Mouse (Mus musculus): ENCODE measurements around the gene Coro6.

The Coro6 gene

GRCm38 (mm10) chr11:77462283-77463100, at the start of gene Coro6:
Gene Coro6, plus strand, starts transcription at chr11:77462411.
- peak; percentile 80 for DNase-seq (ENCODE audit: low spot score)

GRCm38 (mm10) chr11:77414141-77414839, 47.9 kb upstream of the Coro6 start:
- DNase-seq (ENCODE audit: low spot score), result no peak

- DNase-seq (ENCODE audit: low spot score), result no peak
These were observed 45.8 kb upstream of the Coro6 start for GRCm38 (mm10) chr11:77416212-77417000.

GRCm38 (mm10) chr11:77418021-77418420, 44.2 kb upstream of the Coro6 start:
- DNase-seq (ENCODE audit: low spot score), result no peak

GRCm38 (mm10) chr11:77423175-77423859, 38.9 kb upstream of the Coro6 start:
- peak; percentile 42 for DNase-seq (ENCODE audit: low spot score)

GRCm38 (mm10) chr11:77428446-77428845, 33.8 kb upstream of the Coro6 start:
- no peak for DNase-seq (ENCODE audit: low spot score)

- no peak for DNase-seq (ENCODE audit: low spot score)
These were observed 25.2 kb upstream of the Coro6 start for GRCm38 (mm10) chr11:77437026-77437425.

GRCm38 (mm10) chr11:77440081-77440480, 22.1 kb upstream of the Coro6 start:
- no peak for DNase-seq (ENCODE audit: low spot score)

GRCm38 (mm10) chr11:77441020-77441419, 21.2 kb upstream of the Coro6 start:
- no peak for DNase-seq (ENCODE audit: low spot score)

GRCm38 (mm10) chr11:77442186-77443170, 19.7 kb upstream of the Coro6 start:
- DNase-seq (ENCODE audit: low spot score), result no peak

GRCm38 (mm10) chr11:77444939-77445338, 17.3 kb upstream of the Coro6 start:
- DNase-seq (ENCODE audit: low spot score), result no peak

GRCm38 (mm10) chr11:77446628-77447041, 15.6 kb upstream of the Coro6 start:
- DNase-seq (ENCODE audit: low spot score), result peak; percentile 40

- no peak for DNase-seq (ENCODE audit: low spot score)
These were observed 13.0 kb upstream of the Coro6 start for GRCm38 (mm10) chr11:77449224-77449623.

- no peak for DNase-seq (ENCODE audit: low spot score)
These were observed 10.5 kb upstream of the Coro6 start for GRCm38 (mm10) chr11:77451670-77452069.

GRCm38 (mm10) chr11:77453388-77453787, 8.8 kb upstream of the Coro6 start:
- DNase-seq (ENCODE audit: low spot score), result no peak

- no peak for DNase-seq (ENCODE audit: low spot score)
These were observed 6.3 kb upstream of the Coro6 start for GRCm38 (mm10) chr11:77455770-77456510.

GRCm38 (mm10) chr11:77456866-77457265, 5.3 kb upstream of the Coro6 start:
- DNase-seq (ENCODE audit: low spot score), result no peak

- DNase-seq (ENCODE audit: low spot score), result no peak
These were observed 355 bp upstream of the Coro6 start for GRCm38 (mm10) chr11:77461856-77462255.

GRCm38 (mm10) chr11:77463101-77463445, 862 bp downstream of the Coro6 start:
- DNase-seq (ENCODE audit: low spot score), result no peak

GRCm38 (mm10) chr11:77463786-77464185, 1.6 kb downstream of the Coro6 start:
- DNase-seq (ENCODE audit: low spot score), result no peak
